Comparison of ENCODE assay signal across 16 mouse cellular contexts in the genomic region with DNA sequence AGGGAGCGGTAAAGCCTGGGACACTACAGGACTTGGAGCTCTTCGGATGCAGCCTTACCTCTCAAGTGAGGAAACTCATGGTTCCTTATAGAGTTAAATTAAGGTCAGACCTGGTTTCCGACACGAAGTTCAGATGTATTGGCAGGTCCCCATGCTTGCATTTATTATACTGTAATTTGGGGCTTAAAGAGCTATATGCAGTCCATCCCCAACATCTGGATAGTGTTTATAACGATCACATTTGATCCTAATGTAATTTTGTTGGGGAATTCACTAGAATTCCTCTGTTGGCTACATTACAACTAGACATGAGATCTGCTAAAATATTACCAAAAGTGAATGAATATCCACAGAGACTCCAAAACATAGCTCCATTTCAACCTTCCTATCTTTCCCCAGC.
"Had no signal": no experiment of that assay in that cellular context is flagged by ENCODE, and none has a peak within 500 bp of the region (broad histone marks: within the 10 kb centered on the region; RNA-seq: fewer than 3 reads in every experiment).

No protein-coding gene starts in this region.

- DNase-seq: kidney, adult 8-10 months; kidney, postnatal 36 days; layer of hippocampus, adult 9-11 months; layer of hippocampus, postnatal 36 days; liver; liver, embryonic 13.5 days; liver, postnatal 0 days; right cerebral cortex, adult 18-20 months; right cerebral cortex, postnatal 25 days; thymus, adult 2 months; thymus, postnatal 25 days had no signal

- H3K4me1 ChIP-seq: liver, embryonic 13.5 days; lung, embryonic 15.5 days; midbrain, embryonic 12.5 days had no signal

- H3K27me3 ChIP-seq: liver, embryonic 13.5 days; lung, embryonic 15.5 days; midbrain, embryonic 12.5 days had no signal

- H3K9me3 ChIP-seq: liver, embryonic 13.5 days; lung, embryonic 15.5 days; midbrain, embryonic 12.5 days had no signal

- H3K4me3 ChIP-seq: liver, embryonic 13.5 days; lung, embryonic 15.5 days; midbrain, embryonic 12.5 days had no signal

- H3K27ac ChIP-seq: kidney, postnatal 0 days; liver, embryonic 13.5 days; lung, embryonic 15.5 days; midbrain, embryonic 12.5 days; stomach, postnatal 0 days had no signal

- H3K36me3 ChIP-seq: liver, embryonic 13.5 days; lung, embryonic 15.5 days; midbrain, embryonic 12.5 days had no signal

- H3K4me2 ChIP-seq: liver, embryonic 13.5 days; lung, embryonic 15.5 days; midbrain, embryonic 12.5 days had no signal

- ATAC-seq: intestine, embryonic 16.5 days; liver, postnatal 0 days had no signal

- H3K9ac ChIP-seq: liver, embryonic 13.5 days; liver, postnatal 0 days; lung, embryonic 15.5 days; midbrain, embryonic 12.5 days had no signal
